Mouse (Mus musculus) erythroblast, embryonic 14.5 days (primary cell): ENCODE data around the gene Pde4b.

Source experiments
- GATA1 ChIP-seq: IDR thresholded peaks from 2 replicates; pipeline ENCODE4 v1.6.1; 2012; ENCODE audit warnings: low read length, inconsistent platforms, mixed read lengths
- TAL1 ChIP-seq: IDR thresholded peaks from 3 replicates; pipeline ENCODE4 v1.6.1; 2012; ENCODE audit warnings: low read length, inconsistent platforms, mixed read lengths

GRCm38 (mm10) chr4:102618609-102619008 lies 531.3 kb downstream of the Pde4b start:
- no peak for TF ChIP-seq GATA1
- TF ChIP-seq TAL1, result no peak
